Mouse (Mus musculus) CH12.LX (cell line): ENCODE data around the gene Gm20388. TPM values are rescaled to one million over a fixed set of nuclear protein-coding genes. Genes with fewer than 3 reads are reported as not detected.

ENCODE experiments used
- DNase-seq: peaks from one replicate; pipeline ENCODE4 v3.0.0-alpha.2; 2013; ENCODE audit errors: extremely low read depth
- H3K27ac ChIP-seq: 2 replicates; pipeline ENCODE4 v1.5.1; 2012; ENCODE audit warnings: low read depth, mild to moderate bottlenecking, control low read depth, moderate library complexity; ENCODE audit not compliant: insufficient read depth
- H3K27me3 ChIP-seq: replicated peaks from 2 replicates; pipeline ENCODE3; 2012; ENCODE audit warnings: inconsistent platforms
- H3K36me3 ChIP-seq, 2 experiments: replicated peaks in 1 of 2; 2 replicates each; pipeline versions ENCODE3 to v1.6.1; 2012; ENCODE audit warnings: inconsistent platforms in 1 of 2, low read length in 1 of 2, mild to moderate bottlenecking in 1 of 2, mixed read lengths in 1 of 2, moderate library complexity in 1 of 2; ENCODE audit not compliant: control insufficient read depth in 1 of 2, insufficient read depth in 1 of 2
- H3K4me1 ChIP-seq, 2 experiments: 2 replicates each; pipeline ENCODE4 v1.6.1; 2012; ENCODE audit warnings: inconsistent platforms in 1 of 2, moderate library complexity in 1 of 2; ENCODE audit not compliant: insufficient read depth in 2 of 2, control insufficient read depth in 1 of 2
- H3K4me2 ChIP-seq: 2 replicates; pipeline ENCODE4 v1.6.1; 2012; ENCODE audit warnings: low read depth, mild to moderate bottlenecking, control low read depth; ENCODE audit not compliant: poor library complexity, insufficient read depth, severe bottlenecking
- H3K4me3 ChIP-seq, 3 experiments: fragments of 150-350 bp in 1 of 3; sonication (generic) in 1 of 3; replicated peaks in 1 of 3; 2 replicates each; pipeline versions ENCODE3 to v1.5.1; 2011 to 2012; ENCODE audit warnings: low read depth in 2 of 3, low read length in 2 of 3, mild to moderate bottlenecking in 2 of 3, moderate library complexity in 2 of 3, control low read depth in 1 of 3, improper control_type of control experiment in 1 of 3, inconsistent platforms in 1 of 3, mixed read lengths in 1 of 3; ENCODE audit not compliant: poor library complexity in 1 of 3
- H3K79me2 ChIP-seq: replicated peaks from 2 replicates; pipeline ENCODE4 v1.6.1; 2012; ENCODE audit warnings: mild to moderate bottlenecking, moderate library complexity; ENCODE audit not compliant: control insufficient read depth, poor library complexity, insufficient read depth, severe bottlenecking; ENCODE audit errors: extremely low read depth
- H3K9ac ChIP-seq: 2 replicates; pipeline ENCODE4 v1.6.1; 2012; ENCODE audit warnings: low read depth, mild to moderate bottlenecking, control low read depth, moderate library complexity; ENCODE audit not compliant: insufficient read depth
- H3K9me3 ChIP-seq: replicated peaks from 2 replicates; pipeline ENCODE3; 2012; ENCODE audit warnings: low read length, inconsistent platforms, mixed read lengths
- BHLHE40 ChIP-seq: IDR thresholded peaks from 2 replicates; pipeline ENCODE4 v1.6.1; 2011; ENCODE audit warnings: mild to moderate bottlenecking, low read depth, low read length, improper control_type of control experiment
- CHD1 ChIP-seq: IDR thresholded peaks from 2 replicates; pipeline ENCODE4 v1.6.1; 2012; ENCODE audit warnings: low read depth, low read length, improper control_type of control experiment, inconsistent platforms
- CHD2 ChIP-seq: IDR thresholded peaks from 2 replicates; pipeline ENCODE4 v1.6.1; 2011; ENCODE audit warnings: low read length, improper control_type of control experiment
- CTCF ChIP-seq, 2 experiments: IDR thresholded peaks in 1 of 2; conservative IDR thresholded peaks in 1 of 2; 2 replicates each; pipeline ENCODE4 v1.5.1; 2011 to 2012; ENCODE audit warnings: low read depth in 2 of 2, low read length in 2 of 2, improper control_type of control experiment in 1 of 2, inconsistent platforms in 1 of 2, mild to moderate bottlenecking in 1 of 2, moderate library complexity in 1 of 2
- E2F4 ChIP-seq: IDR thresholded peaks from 2 replicates; pipeline ENCODE4 v1.6.1; 2011; ENCODE audit warnings: low read depth, low read length, improper control_type of control experiment; ENCODE audit not compliant: insufficient replicate concordance
- ELF1 ChIP-seq: IDR thresholded peaks from 2 replicates; pipeline ENCODE4 v1.6.1; 2014; ENCODE audit warnings: low read depth, mild to moderate bottlenecking, inconsistent platforms, low read length, improper control_type of control experiment
- EP300 ChIP-seq: IDR thresholded peaks from 2 replicates; pipeline ENCODE4 v1.6.1; 2011; ENCODE audit warnings: low read length, improper control_type of control experiment
- ETS1 ChIP-seq: conservative IDR thresholded peaks from 2 replicates; pipeline ENCODE4 v1.6.1; 2012; ENCODE audit warnings: low read depth, mild to moderate bottlenecking, inconsistent platforms, low read length, improper control_type of control experiment, moderate library complexity
- IRF4 ChIP-seq: IDR thresholded peaks from 2 replicates; pipeline ENCODE4 v1.6.1; 2014; ENCODE audit warnings: low read depth, mild to moderate bottlenecking, inconsistent platforms, low read length, improper control_type of control experiment
- MAZ ChIP-seq: IDR thresholded peaks from 2 replicates; pipeline ENCODE4 v1.6.1; 2012; ENCODE audit warnings: low read depth, mild to moderate bottlenecking, inconsistent platforms, low read length, improper control_type of control experiment, moderate library complexity
- MEF2A ChIP-seq: IDR thresholded peaks from 2 replicates; pipeline ENCODE4 v1.6.1; 2014; ENCODE audit warnings: low read depth, mild to moderate bottlenecking, inconsistent platforms, low read length, improper control_type of control experiment, borderline replicate concordance
- MXI1 ChIP-seq: IDR thresholded peaks from 2 replicates; pipeline ENCODE4 v1.6.1; 2011; ENCODE audit warnings: mild to moderate bottlenecking, low read depth, low read length, improper control_type of control experiment
- MYC ChIP-seq: IDR thresholded peaks from 2 replicates; pipeline ENCODE4 v1.6.1; 2011; ENCODE audit warnings: low read depth, mild to moderate bottlenecking, improper control_type of control experiment, low read length
- NELFE ChIP-seq: IDR thresholded peaks from 2 replicates; pipeline ENCODE4 v1.6.1; 2011; ENCODE audit warnings: low read depth, low read length, improper control_type of control experiment
- NRF1 ChIP-seq: IDR thresholded peaks from 2 replicates; pipeline ENCODE4 v1.6.1; 2014; ENCODE audit warnings: low read depth, mild to moderate bottlenecking, inconsistent platforms, low read length, improper control_type of control experiment, moderate library complexity
- PAX5 ChIP-seq: IDR thresholded peaks from 2 replicates; pipeline ENCODE4 v1.6.1; 2012; ENCODE audit warnings: low read length, inconsistent platforms, mixed read lengths
- POLR2A ChIP-seq: IDR thresholded peaks from 2 replicates; pipeline ENCODE4 v1.6.1; 2011; ENCODE audit warnings: low read depth, mild to moderate bottlenecking, improper control_type of control experiment, low read length
- POLR2AphosphoS2 ChIP-seq: IDR thresholded peaks from 2 replicates; pipeline ENCODE4 v1.6.1; 2011; ENCODE audit warnings: low read depth, low read length, improper control_type of control experiment
- RCOR1 ChIP-seq: conservative IDR thresholded peaks from 2 replicates; pipeline ENCODE4 v1.6.1; 2012; ENCODE audit warnings: low read depth, mild to moderate bottlenecking, inconsistent platforms, low read length, improper control_type of control experiment
- SMC3 ChIP-seq: IDR thresholded peaks from 2 replicates; pipeline ENCODE4 v1.6.1; 2011; ENCODE audit warnings: low read depth, low read length, improper control_type of control experiment
- UBTF ChIP-seq: IDR thresholded peaks from 2 replicates; pipeline ENCODE4 v1.6.1; 2012; ENCODE audit warnings: low read depth, mild to moderate bottlenecking, inconsistent platforms, low read length, improper control_type of control experiment, moderate library complexity
- USF2 ChIP-seq: conservative IDR thresholded peaks from 2 replicates; pipeline ENCODE4 v1.6.1; 2011; ENCODE audit warnings: low read depth, low read length, improper control_type of control experiment
- ZC3H11A ChIP-seq: IDR thresholded peaks from 2 replicates; pipeline ENCODE4 v1.6.1; 2012; ENCODE audit warnings: low read depth, mild to moderate bottlenecking, inconsistent platforms, low read length, improper control_type of control experiment
- ZKSCAN1 ChIP-seq: IDR thresholded peaks from 2 replicates; pipeline ENCODE4 v1.6.1; 2012; ENCODE audit warnings: low read depth, inconsistent platforms, low read length, improper control_type of control experiment, borderline replicate concordance
- ZMIZ1 ChIP-seq: IDR thresholded peaks from 2 replicates; pipeline ENCODE4 v1.6.1; 2012; ENCODE audit warnings: low read depth, mild to moderate bottlenecking, inconsistent platforms, low read length, improper control_type of control experiment
- ZNF384 ChIP-seq: IDR thresholded peaks from 2 replicates; pipeline ENCODE4 v1.6.1; 2012; ENCODE audit warnings: low read depth, low read length, improper control_type of control experiment, inconsistent platforms
- dilution Hi-C: fragments of 300-500 bp; cut with MboI; formaldehyde crosslinking; loops from 2 replicates; pipeline ENCODE4 v1.14.3; 2020; ENCODE audit warnings: low sequenced_read_pairs; ENCODE audit not compliant: extremely low pct_unique_long_range_greater_than_20kb, extremely low pct_ligation_motif_present
- in situ Hi-C: fragments of 300-500 bp; cut with MboI; formaldehyde crosslinking; loops from 3 replicates; pipeline ENCODE4 v1.14.3; 2019; ENCODE audit warnings: low sequenced_read_pairs, low pct_ligation_motif_present, low pct_unique_long_range_greater_than_20kb, mixed read lengths
- polyA plus RNA-seq: library from polyadenylated mRNA; unstranded; fragments of >175 nt; gene quantifications from 2 replicates; pipeline ENCODE4 v1.2.1, GENCODE M21; 2012; ENCODE audit warnings: low read depth; ENCODE audit not compliant: insufficient read length
- total RNA-seq, 2 experiments: library from RNA; depleted of rRNA; stranded (reverse); fragments of 300-350 nt in 1 of 2; fragments of >200 nt in 1 of 2; gene quantifications; 2 replicates each; pipeline ENCODE4 v1.2.3; 2012 to 2014

Gene Gm20388
- total and polyA plus RNA-seq, 3 experiments: 14.8 to 26.3 (median 22.2) TPM

DNA sequence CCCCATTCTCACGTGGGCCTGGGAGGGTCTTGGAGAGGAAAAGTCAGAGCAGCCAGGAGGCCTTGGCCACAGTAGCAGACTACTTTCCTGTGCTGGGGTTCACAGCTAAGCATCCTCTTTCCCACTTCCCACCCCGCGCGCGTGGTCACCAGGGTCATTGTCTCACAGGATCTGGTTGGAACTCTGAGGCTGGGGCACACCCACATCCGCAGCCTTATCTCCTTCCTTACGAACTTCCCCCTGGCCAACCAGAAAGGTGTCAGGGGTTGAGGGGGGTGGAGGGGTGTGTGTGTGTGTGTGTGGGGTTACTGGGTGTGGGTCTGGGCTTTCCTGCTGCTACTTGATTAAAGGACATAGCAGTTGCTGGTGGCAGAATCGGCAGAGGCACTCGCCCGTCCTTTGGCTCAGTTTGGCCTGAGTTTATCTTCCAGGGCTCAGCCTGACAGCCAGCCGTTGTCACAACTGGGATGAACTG, 2801.3 kb downstream of the Gm20388 start:
- no peak overlapping the region for H3K4me2 ChIP-seq
- H3K27me3 ChIP-seq: peaks cover 8% of the 10 kb centered on the region
- dilution Hi-C loops (no loop called here), in situ Hi-C loops (no loop called here)
- no peaks in the 10 kb centered on the region for H3K79me2 ChIP-seq
- H3K9ac ChIP-seq: no peak overlapping the region
- H3K36me3 ChIP-seq: no peaks in the 10 kb centered on the region
- no peak for DNase-seq
- H3K4me3 ChIP-seq: no peak overlapping the region
- H3K9me3 ChIP-seq: no peaks in the 10 kb centered on the region
- no peak overlapping the region for H3K27ac ChIP-seq
- TF ChIP-seq ETS1 (no peak), RCOR1 (no peak), MYC (no peak), NRF1 (no peak), ZNF384 (no peak), IRF4 (no peak), PAX5 (no peak), USF2 (no peak), ELF1 (no peak), E2F4 (no peak), MAZ (no peak), POLR2A (no peak), BHLHE40 (no peak), ZMIZ1 (no peak), CHD2 (no peak), CHD1 (no peak), ZKSCAN1 (no peak), UBTF (no peak), SMC3 (no peak)
- peaks cover 5 to 20% of the 10 kb centered on the region in 2 experiments for H3K4me1 ChIP-seq

DNA sequence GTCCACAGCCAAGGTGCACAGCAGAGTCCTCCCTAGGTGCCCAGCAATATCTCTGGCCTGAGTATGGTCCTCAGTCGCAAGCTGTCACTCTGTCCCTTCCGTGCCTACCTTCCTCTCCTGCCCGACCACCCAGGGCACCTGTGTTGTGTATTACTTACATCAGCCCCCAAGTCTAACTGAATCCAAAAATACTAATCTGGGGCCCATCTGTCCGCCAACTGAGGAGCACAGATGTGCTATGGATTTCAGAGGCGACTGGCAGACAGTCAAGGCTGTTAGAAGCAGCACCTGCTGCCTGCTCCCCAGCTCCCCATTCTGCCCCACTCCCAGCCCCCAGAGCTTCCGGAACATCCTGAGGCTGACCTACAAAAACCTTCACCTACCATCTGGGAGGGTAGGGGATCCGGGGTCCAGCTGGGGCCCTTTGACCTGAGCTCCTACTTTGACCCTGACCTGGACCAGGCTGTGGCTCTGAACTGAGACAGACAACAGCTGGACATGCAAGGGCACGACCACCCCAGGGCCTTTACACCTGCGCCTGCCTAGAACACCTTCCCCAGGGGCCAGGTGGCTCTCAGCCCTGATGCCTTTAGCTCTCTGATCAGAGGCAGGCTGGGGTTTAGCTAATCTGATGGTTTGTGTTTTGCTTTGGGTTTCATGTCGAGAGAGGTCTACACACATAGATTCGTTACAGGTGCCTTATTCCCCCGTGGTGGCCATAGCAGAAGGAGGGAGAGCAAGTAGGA, 2801.9 kb downstream of the Gm20388 start:
- no peak for DNase-seq
- TF ChIP-seq POLR2AphosphoS2 (no peak), ZC3H11A (no peak), CTCF (conservative IDR thresholded peaks at IDR 0.05 in 1 of 2, IDR thresholded peaks at IDR 0.05 in 1 of 2; ENCODE audit: low read depth in 2 of 2, low read length in 2 of 2) (no peak), SMC3 (no peak), USF2 (no peak), CHD2 (no peak), BHLHE40 (no peak), MXI1 (no peak), MEF2A (no peak), NRF1 (no peak), EP300 (no peak), POLR2A (no peak), MYC (no peak), ZMIZ1 (no peak), NELFE (no peak), UBTF (no peak)
- TF ChIP-seq, all 38 proteins: peak for 0
- H3K27ac ChIP-seq: no peak overlapping the region

More for the DNA sequence above, 2801.9 kb downstream of the Gm20388 start:
- Histone ChIP-seq H3K4me1 (peaks cover 9 to 21% of the 10 kb centered on the region in 2 experiments), H3K9me3 (no peaks in the 10 kb centered on the region), H3K4me2 (no peak overlapping the region), H3K36me3 (no peaks in the 10 kb centered on the region), H3K79me2 (no peaks in the 10 kb centered on the region), H3K27me3 (peaks cover 11% of the 10 kb centered on the region), H3K4me3 (no peak overlapping the region), H3K9ac (no peak overlapping the region)
- dilution Hi-C loops: no loop called here
- in situ Hi-C loops: no loop called here
